Mouse (Mus musculus): ENCODE results near the gene Pnliprp2.

DNA sequence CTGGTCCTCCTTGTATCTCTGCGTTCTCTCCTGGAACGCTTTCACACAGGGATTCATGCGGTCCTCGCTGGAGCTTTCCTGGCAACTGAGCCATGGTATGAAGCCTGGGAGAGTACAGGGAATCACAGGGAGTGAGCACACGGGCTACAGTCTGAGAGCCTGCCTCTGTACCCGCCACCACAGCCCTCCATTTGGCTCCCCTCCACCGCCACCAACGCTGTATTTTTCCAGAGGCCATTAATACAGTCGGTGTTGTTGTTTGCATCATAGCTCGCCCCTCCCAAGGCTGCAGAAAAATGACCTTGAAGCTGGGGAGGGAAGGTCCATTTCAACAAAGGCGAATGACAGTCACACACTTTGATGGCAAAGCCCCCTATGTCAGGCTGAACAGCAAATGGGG is 29.7 kb downstream of the Pnliprp2 start:
- no peak for TF ChIP-seq USF1 (IDR thresholded peaks at IDR 0.05; ENCODE audit: low read depth)
- TF ChIP-seq POLR2A (IDR thresholded peaks at IDR 0.05; ENCODE audit: insufficient read length, low read depth): no peak
